Mouse (Mus musculus) liver, adult 2 months (tissue): ENCODE measurements around the gene 2310009B15Rik.

Experiments used
- CTCF ChIP-seq: fragments of 200-500 bp; IDR thresholded peaks from 2 replicates; pipeline ENCODE4 v1.5.1; 2011; ENCODE audit warnings: low read depth, low read length, control low read depth
- POLR2A ChIP-seq: fragments of 200-500 bp; IDR thresholded peaks from 2 replicates; pipeline ENCODE4 v1.6.1; 2011; ENCODE audit warnings: low read length, control low read depth; ENCODE audit not compliant: insufficient read depth; ENCODE audit errors: extremely low read depth

DNA sequence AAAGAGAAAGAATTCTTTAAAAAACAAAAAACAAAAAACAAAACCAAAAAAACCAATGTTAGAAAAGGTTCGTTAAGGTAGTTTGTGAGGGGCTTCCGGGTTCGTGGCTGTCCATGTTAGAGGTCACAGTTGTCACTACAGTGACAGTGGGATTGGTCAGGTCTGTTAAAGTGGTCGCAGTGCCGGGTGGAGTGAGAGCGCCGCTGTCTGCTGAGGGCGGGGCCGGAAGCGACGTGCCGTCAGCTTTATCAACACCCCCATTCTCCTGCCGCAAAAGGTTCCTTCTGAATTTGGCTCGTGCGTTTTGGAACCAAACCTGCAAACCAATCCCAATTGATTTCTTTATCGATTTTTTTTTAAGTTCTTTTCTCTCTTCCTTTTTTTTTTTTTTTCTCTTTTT, 25.3 kb downstream of the 2310009B15Rik start:
- TF ChIP-seq POLR2A (no peak), CTCF (no peak)
